Mouse (Mus musculus): ENCODE results near the gene Ccdc63.

Ccdc63 gene

DNA sequence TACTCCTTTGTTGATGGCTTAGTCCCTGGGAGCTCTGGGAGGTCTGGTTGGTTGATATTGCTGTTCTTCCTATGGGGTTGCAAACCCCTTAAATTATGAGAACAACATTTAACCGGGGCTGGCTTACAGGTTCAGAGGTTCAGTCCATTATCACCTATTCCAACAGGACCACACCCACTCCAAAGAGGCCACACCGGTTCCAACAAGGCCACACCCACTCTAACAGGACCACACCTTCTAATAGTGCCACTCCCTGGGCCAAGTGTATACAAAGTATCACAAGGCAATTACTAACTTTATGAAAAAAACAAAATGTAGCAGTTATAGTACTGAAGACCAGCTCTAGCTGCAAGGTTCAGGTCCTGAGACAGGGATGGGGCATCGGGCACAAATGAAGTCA lies 56.2 kb downstream of the Ccdc63 start:
- DNase-seq (ENCODE audit: low spot score in 2 of 2), result no peak

DNA sequence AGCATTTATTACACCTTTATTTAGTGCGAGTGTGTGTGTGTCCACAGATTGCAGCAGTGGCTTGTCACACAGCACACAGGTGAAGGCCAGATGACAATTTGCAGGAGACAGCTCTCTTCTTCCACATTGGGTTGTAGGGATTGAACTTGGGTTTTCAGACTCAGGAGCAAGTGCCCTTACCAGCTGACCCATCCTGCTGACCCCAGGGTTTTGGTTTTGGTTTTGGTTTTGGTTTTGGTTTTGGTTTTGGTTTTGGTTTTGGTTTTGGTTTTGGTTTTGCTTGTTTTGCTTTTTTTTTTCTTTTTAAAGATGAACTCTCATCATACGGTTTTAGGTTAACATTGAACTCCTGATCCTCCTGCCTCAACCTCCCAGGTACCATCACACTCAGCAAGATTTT lies 57.3 kb downstream of the Ccdc63 start:
- no peak for DNase-seq (ENCODE audit: low spot score in 2 of 2)

DNA sequence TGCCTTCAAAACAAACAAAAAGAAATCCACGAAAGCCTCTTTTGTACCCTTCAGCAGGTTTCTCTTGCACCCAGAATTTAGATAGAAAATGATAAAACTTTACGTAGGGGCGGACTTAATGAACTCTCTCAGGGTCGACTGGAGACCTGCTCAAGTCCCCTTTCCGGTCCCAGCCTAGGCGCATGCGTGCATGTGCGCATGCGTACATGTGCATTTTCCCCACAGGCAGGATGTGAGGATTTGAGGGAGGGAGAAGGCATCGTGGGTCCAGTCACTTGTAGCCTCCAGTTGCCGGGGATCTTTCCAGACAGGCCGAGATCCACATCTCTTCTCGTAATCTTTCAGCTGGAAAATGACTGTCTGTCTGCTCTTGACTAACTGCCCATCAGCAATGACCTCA lies 59.2 kb downstream of the Ccdc63 start:
- DNase-seq (ENCODE audit: low spot score in 2 of 2), result no peak

DNA sequence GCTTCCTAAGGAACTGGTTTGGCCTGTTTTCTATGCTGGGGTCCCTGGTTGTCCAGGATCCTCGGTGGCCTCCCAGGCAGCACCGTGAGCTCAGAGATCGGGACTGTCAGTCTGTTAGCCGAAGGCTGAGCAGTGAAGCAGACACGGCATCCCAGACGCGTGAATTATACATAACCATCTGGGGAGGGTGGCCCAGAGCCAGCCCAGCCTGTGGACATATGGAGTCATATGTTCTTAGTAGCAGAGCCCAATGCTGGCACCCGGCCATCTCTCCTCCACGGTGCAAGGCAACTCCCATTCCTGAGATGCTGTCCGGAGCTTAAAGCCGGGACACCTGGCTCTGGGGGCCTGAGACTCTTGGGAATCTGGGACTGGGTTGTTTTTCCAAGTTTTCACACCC lies 59.7 kb downstream of the Ccdc63 start:
- DNase-seq (ENCODE audit: low spot score in 2 of 2), result peak; percentile 78 to 82

DNA sequence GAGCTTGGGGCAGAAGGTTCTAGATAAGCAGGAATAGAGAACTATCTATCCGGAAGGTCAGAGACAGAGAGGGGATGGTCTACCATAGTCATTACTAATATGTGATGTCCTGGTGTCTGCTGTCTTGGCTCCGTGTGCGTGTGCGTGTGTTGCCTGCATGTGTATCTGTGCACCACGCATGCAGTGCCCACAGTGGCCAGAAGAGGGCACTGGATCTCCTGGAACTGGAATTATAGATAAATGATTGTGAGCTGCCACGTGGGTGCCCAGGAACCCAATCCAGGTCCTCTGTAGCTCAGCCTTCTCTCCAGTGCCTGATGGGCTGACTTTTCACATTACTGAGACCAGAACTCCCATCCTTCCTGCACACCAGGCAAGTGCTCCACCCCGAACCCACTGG lies 60.8 kb downstream of the Ccdc63 start:
- no peak for DNase-seq (ENCODE audit: low spot score in 2 of 2)

DNA sequence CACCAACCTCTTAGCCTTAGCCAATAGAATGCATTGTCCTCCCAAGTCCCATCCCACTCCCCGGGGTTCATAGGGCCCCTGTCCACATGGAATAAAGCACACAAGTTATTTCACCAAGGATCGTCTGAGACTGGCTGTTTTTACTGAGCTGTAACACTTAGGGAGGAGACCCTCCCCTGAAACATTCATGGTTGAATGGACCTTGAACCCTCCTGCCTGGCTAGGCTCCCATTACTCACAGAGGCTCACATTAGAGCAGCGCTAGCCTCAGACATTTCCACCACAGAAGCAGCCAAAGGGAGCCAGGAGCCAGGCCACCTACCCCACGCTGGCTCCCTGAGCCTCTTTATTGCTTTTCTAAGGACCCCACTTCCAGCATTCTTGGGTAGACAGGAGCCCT lies 63.4 kb downstream of the Ccdc63 start:
- no peak for DNase-seq (ENCODE audit: low spot score in 2 of 2)

DNA sequence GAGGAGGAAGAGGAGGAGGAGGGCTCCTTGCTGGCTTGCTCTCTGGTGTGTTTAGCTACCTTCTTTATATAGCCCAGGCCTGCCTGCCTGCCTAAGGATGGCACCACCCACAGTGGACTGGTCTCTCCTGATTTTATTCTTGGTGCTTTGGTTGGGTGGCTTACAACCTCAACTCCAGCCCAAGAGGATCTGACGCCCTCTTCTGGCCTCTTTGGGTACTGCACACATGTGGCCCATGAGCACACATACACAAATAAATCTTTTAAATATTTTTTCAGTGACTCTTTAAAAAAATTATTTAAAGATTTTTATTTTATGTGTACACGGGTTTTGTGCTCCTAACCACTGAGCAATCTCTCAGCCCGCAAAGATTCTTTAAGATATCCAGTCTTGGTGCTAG lies 64.9 kb downstream of the Ccdc63 start:
- no peak for DNase-seq (ENCODE audit: low spot score in 2 of 2)

DNA sequence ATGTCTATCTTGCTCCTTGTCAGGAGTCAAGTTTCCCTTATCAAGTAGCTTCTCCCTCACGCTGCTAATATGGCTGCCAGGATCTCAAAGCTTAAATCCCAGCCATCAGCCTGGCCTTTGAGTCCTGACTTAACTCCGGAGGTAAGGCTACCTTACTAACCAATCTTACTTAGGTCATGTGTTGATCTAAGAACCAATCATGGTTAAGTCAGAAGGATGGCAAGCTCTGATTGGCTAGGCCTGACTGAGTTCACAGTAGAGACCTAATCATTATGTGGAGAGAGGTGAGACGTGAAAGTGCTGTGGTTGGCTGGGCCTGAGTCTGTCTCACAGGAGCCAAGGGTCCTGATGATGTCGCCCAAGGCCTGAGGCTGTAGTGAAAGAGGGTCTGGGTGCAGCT lies 68.6 kb downstream of the Ccdc63 start:
- DNase-seq (ENCODE audit: low spot score in 2 of 2), result no peak

DNA sequence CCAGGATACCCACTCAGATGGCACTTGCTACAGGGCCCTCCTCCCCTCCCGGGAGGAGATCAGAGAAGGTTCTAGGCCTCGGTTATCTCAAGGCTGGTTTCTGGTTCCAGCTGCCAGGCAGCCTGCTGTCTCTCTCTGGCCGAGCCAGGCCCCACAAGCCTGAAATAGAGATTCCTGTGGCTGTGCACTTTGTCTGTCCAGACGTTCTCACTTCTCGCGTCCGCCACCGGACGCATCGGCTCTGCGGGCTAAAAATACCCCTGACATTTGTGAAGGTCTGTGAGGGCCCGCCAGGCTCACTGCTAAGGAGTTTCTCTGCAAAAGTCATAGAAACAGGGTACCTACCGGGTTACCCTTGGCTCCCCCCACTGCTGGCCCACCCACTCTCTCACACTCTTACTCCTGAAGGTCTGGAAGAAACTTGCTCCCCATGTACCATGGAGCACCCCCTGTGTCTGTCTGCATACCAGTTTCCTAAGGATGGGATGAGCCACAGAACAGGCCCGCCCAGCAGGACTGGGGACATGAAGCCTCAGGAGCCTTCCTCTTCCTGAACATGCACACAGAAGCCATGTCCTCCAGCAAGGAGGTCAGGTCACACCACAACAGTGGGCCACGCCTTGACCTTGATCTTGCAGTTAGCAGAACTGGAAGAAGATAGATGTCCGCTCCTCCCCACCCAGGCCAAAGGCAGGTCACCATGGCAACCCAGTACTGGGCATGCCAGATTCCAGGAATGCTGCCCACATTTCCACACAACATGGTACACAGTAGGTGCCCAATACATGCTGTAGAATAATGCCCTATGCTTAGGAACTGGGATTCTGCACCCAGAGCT lies 69.4 kb downstream of the Ccdc63 start:
- no peak for DNase-seq (ENCODE audit: low spot score in 2 of 2)

DNA sequence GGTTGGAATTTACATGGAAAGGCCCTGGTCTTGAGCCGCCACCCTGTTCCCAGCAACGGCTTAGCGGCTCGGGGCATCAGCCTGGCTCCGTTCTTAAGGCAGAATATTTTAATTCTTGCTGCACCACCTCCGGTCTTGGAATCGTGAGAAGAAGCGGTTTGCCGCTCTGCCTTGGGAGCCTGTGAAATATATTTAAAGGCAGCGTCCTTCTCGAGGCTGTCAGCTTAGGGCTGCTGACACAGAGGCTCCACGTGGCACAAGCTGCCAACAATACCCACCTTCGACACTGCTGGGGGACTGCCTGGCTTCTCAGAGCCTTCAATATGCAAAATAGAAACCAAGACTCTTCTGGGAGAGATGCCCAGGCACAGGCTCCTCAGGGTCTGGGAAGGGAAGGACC lies 72.1 kb downstream of the Ccdc63 start:
- no peak for DNase-seq (ENCODE audit: low spot score in 2 of 2)

DNA sequence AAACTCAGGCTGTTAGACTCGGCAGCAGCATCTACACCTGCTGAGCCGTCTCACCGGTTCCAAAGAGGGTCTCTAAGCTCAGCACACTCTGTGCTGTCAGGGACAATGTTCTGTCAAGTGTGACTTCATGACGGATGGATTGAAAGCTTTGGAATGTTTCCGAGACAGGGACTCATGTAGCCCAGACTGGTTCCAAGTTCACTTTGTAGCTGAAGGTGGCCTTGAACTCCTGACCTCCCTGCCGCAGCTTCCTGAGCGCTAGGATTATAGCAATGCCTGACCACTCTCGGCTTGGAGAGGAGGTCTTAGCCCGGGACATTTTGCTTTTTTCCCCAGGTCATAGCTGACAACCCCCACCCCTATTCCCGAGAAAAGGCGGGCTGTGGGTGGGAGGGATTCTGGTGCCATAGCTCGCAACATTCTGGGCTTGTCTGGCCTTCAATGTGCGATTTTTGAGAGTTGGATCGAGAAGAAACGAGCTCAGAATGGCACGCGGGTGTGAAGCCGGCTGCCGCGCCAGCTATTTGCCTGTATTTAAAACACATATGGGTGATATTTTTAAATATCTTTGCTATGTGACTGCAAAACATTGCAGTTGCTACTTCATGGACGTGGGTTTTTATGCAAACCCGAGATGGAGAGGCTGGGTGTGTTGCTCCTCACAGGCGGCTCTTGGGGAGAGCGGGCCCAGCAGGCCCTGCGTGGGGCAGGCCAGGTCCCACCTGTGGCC lies 77.3 kb downstream of the Ccdc63 start:
- DNase-seq (ENCODE audit: low spot score in 2 of 2), result peak; percentile 67 to 72

DNA sequence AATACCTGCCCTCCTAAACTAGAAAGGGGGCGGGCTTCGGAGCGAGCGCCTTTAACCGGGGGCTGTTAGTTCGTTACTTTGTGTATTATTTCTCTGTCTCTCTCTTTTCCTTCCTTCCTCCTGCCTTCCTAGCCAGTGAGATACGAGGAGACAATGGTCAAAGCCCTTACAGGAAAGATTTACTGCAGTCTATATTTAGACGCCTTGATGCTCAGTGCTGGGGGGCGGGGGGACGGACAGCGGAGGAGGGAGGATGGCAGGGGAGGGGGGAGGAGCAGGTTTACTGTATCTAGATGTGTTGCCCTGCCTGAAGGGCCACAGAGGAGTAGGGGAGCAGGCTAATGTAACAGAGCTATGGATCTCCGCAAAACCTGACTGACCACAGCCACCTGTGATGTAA lies 78.1 kb downstream of the Ccdc63 start:
- no peak for DNase-seq (ENCODE audit: low spot score in 2 of 2)

DNA sequence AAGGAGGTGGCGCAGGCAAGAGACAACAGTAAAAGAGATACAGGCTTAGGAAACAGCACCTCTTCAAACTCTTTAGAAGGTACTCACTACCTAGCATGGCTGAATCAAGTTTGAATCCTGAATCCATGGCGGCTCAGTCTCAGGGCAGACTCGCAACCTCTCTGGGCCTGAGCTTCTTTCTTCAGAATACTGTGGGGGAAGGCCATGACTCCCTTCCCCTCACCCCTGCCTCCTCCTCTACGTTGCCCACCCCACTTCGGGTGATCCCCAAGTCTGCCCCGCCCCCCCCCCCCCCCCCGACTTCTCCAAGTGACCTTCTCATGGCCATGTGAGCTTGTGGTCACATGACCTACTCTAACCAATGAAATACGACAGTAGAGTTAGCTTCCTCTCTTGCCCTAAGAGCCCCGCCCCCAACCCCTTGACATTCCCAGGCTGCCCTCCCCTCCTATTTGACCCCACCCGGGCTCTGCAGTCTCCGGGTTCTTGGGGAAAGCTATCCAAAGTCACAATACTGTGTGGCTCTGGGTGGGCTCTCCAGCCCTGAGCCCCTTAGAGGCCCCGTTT lies 79.8 kb downstream of the Ccdc63 start:
- DNase-seq (ENCODE audit: low spot score in 2 of 2), result no peak

DNA sequence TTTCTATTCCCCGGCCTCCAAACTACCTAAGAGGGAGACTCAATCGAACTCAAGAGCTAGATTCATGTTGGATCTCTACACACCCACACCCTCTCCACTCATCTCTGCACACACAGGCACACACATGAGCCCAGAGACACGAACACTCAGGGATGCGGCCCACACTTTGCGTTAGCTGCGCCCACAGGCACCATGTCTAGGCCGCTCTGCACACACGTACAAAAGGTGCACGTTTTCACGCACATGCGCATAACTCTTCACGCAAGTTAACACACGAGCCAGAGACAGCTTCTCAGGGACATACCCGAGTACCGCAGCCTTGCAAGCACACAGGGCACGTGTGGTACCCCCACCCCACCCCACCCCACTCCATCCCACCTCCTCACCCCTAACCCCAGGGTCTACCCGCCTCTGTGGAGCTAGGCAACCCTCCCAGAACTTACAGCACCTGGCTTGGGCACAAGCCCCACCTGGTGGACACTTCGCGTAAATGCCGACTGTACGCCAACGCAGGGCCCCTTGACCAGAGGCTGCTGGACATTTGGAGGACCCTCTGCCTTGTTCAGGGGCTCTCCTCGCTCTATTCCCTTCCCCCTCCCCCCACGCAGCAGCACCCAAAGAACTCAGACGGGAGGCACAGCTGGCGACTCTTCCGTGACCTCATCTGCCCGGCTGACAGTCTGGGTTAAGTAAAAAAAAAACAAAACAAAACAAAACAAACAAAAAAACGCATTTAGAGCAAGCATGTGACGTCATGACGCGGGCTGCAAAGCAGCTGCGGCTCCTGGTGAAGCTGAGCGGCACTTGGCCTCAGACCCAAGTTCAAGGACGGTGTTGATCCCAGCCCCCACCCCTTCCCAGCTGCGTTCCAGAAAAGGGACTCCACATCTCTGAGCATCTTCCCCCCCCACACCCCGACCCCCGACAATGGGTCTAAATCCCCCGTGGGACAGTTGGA lies 81.3 kb downstream of the Ccdc63 start:
- peak in 1 of 2 experiments; percentile 53 for DNase-seq (ENCODE audit: low spot score in 2 of 2)
